Mouse (Mus musculus) myocyte (in vitro differentiated cells): Measurements from ENCODE around the gene Gsap. TPM values are rescaled to one million over a fixed set of nuclear protein-coding genes. Genes with fewer than 3 reads are reported as not detected.
"Not testable (repeated sequence)": the region's sequence is repeated elsewhere in the genome, so short reads cannot be mapped to it uniquely, and the experiment has no call there.

Experiments used
- H3K27me3 ChIP-seq: one replicate; pipeline ENCODE4 v1.6.1; 2011; ENCODE audit not compliant: control insufficient read depth, insufficient read depth, insufficient read length
- H3K36me3 ChIP-seq: one replicate; pipeline ENCODE4 v1.6.1; 2011; ENCODE audit not compliant: control insufficient read depth, insufficient read depth
- H3K4me2 ChIP-seq: one replicate; pipeline ENCODE4 v1.6.1; 2011; ENCODE audit warnings: low read depth, control low read depth
- H3K4me3 ChIP-seq: one replicate; pipeline ENCODE4 v1.5.1; 2011; ENCODE audit warnings: mild to moderate bottlenecking, control low read depth, moderate library complexity
- H3K79me2 ChIP-seq: one replicate; pipeline ENCODE4 v1.6.1; 2011; ENCODE audit not compliant: control insufficient read depth, insufficient read depth
- H3ac ChIP-seq: one replicate; pipeline ENCODE4 v1.6.1; 2011; ENCODE audit not compliant: control insufficient read depth, insufficient read length
- CEBPB ChIP-seq: IDR thresholded peaks from 2 replicates; pipeline ENCODE4 v1.6.1; 2011; ENCODE audit warnings: mild to moderate bottlenecking, moderate library complexity; ENCODE audit not compliant: poor library complexity, insufficient read depth, severe bottlenecking
- E2F4 ChIP-seq: IDR thresholded peaks from one replicate; pipeline ENCODE4 v1.6.1; 2011; ENCODE audit warnings: mild to moderate bottlenecking, control low read depth, moderate library complexity; ENCODE audit not compliant: insufficient read depth
- MAX ChIP-seq: IDR thresholded peaks from one replicate; pipeline ENCODE4 v1.6.1; 2011; ENCODE audit warnings: low read depth, mild to moderate bottlenecking, control low read depth
- MYOD1 ChIP-seq, 3 experiments: IDR thresholded peaks; one replicate each; pipeline ENCODE4 v1.6.1; 2011; ENCODE audit warnings: control low read depth in 2 of 3, low read depth in 2 of 3, mild to moderate bottlenecking in 2 of 3, moderate library complexity in 1 of 3; ENCODE audit not compliant: insufficient read length in 2 of 3, control insufficient read depth in 1 of 3
- MYOG ChIP-seq, 3 experiments: IDR thresholded peaks; one replicate each; pipeline ENCODE4 v1.6.1; 2011; ENCODE audit warnings: control low read depth in 2 of 3, low read depth in 2 of 3, mild to moderate bottlenecking in 2 of 3; ENCODE audit not compliant: insufficient read length in 2 of 3, control insufficient read depth in 1 of 3, insufficient read depth in 1 of 3
- POLR2A ChIP-seq: IDR thresholded peaks from one replicate; pipeline ENCODE4 v1.6.1; 2011; ENCODE audit warnings: low read depth, mild to moderate bottlenecking, control low read depth, moderate library complexity; ENCODE audit not compliant: insufficient read length
- POLR2AphosphoS2 ChIP-seq: IDR thresholded peaks from one replicate; pipeline ENCODE4 v1.6.1; 2011; ENCODE audit warnings: low read depth, control low read depth; ENCODE audit not compliant: insufficient read length
- REST ChIP-seq: IDR thresholded peaks from one replicate; pipeline ENCODE4 v1.6.1; 2011; ENCODE audit warnings: mild to moderate bottlenecking, control low read depth, moderate library complexity; ENCODE audit not compliant: insufficient read depth, insufficient read length
- SRF ChIP-seq: IDR thresholded peaks from one replicate; pipeline ENCODE4 v1.6.1; 2011; ENCODE audit warnings: low read depth; ENCODE audit not compliant: control insufficient read depth, insufficient read length
- TCF12 ChIP-seq: IDR thresholded peaks from one replicate; pipeline ENCODE4 v1.6.1; 2011; ENCODE audit warnings: mild to moderate bottlenecking, control low read depth; ENCODE audit not compliant: poor library complexity, insufficient read depth, severe bottlenecking
- TCF3 ChIP-seq: IDR thresholded peaks from one replicate; pipeline ENCODE4 v1.6.1; 2011; ENCODE audit warnings: low read depth, control low read depth; ENCODE audit not compliant: insufficient read length
- USF1 ChIP-seq: IDR thresholded peaks from one replicate; pipeline ENCODE4 v1.6.1; 2011; ENCODE audit warnings: low read depth, mild to moderate bottlenecking, control low read depth, moderate library complexity
- polyA plus RNA-seq: library from polyadenylated mRNA; unstranded; fragments of >200 nt; fragmentation: generic; extraction: Trizol; gene quantifications from one replicate; pipeline ENCODE4 v1.2.1, GENCODE M21; 2012; ENCODE audit warnings: missing spikeins

Gsap gene
- polyA plus RNA-seq, 1 experiment = 2.6 TPM

DNA sequence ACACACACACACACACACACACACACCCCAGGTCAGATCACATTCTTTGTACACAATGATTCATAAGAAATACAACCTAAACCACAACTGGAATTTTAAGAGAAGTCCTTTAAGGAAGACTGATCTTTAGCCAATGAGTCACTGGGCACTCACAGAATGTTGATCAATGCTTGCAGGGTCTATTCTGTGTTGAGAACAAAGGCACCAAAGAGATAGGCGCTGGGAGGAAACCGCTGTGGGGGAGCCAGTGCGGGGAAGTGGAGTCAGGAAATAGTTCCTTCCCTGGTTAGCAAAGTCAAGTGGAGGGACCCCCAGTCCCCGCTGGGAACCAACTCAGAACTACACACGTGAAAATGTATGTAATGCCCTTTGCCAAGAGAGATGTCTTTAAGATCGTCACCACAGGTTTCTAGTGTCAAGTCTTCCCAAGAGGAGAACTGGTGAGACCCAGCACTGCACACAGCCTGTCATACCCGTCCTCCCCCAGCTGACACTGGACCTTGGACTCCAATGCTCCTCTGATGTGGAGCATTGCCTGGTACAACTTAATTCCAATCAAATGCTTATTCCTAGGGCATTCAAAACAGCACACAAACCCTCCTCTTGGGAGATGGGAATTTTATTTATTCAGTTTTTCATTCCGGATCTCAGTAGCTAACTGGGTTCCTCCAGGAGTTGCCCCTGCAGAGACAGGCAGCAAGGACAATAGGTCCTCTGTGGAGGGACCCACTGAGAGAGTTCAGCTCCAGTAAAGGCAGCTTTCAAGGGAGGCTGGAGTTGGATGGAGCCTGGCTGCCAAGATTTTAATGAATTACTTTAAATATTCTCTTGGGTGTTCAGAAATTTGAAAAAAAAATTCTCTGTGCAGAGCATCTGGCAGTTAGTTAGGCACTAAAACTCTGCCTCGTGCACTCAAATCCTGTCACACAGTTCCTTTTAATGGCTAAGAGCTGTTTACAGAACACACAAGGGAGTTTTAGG is 10.6 kb upstream of the Gsap start:
- Histone ChIP-seq H3K27me3 (no peaks in the 10 kb centered on the region), H3K4me2 (peak overlapping the region; percentile 56), H3ac (no peak overlapping the region), H3K36me3 (no peaks in the 10 kb centered on the region), H3K4me3 (no peak overlapping the region), H3K79me2 (no peaks in the 10 kb centered on the region)
- TF ChIP-seq MYOD1 (IDR thresholded peaks at IDR 0.05; ENCODE audit: control insufficient read depth in 1 of 3, insufficient read length in 2 of 3, low read depth in 2 of 3) (no peak), USF1 (no peak), MYOG (IDR thresholded peaks at IDR 0.05; ENCODE audit: control insufficient read depth in 1 of 3, insufficient read depth in 1 of 3, insufficient read length in 2 of 3, low read depth in 2 of 3) (no peak), CEBPB (no peak), REST (no peak), POLR2AphosphoS2 (no peak), TCF3 (no peak), MAX (no peak)

GRCm38 (mm10) chr5:21179496-21179895 is 6.6 kb upstream of the Gsap start:
- Histone ChIP-seq H3K79me2 (no peaks in the 10 kb centered on the region), H3K4me2 (no peak overlapping the region), H3ac (no peak overlapping the region), H3K27me3 (no peaks in the 10 kb centered on the region), H3K4me3 (no peak overlapping the region), H3K36me3 (no peaks in the 10 kb centered on the region)
- TF ChIP-seq MYOG (IDR thresholded peaks at IDR 0.05; ENCODE audit: control insufficient read depth in 1 of 3, insufficient read depth in 1 of 3, insufficient read length in 2 of 3, low read depth in 2 of 3) (no peak), TCF3 (no peak), E2F4 (no peak), POLR2AphosphoS2 (no peak), TCF12 (no peak), SRF (no peak), REST (no peak), POLR2A (no peak), MYOD1 (IDR thresholded peaks at IDR 0.05; ENCODE audit: control insufficient read depth in 1 of 3, insufficient read length in 2 of 3, low read depth in 2 of 3) (no peak)

DNA sequence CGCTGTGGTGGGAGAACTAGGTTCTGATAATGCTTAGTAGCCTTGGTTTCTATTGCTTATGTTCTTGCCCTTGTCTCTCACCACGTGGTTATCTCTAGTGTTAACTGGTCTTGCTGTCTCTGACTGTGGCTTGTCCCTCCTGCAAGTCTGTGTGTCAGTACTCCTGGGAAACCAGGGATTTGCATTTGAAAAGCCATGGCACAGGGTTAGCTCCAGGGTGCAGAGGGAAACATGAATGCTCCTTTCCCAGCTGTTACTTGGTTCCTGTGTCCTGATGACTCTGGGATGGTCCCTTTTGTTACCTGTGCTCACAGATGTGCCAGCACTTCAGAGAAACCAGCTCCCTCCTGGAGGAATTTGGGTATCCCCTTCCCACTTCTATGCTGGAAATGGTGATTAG is 3.0 kb upstream of the Gsap start:
- not testable (repeated sequence) for H3K4me2 ChIP-seq, H3K79me2 ChIP-seq, H3K36me3 ChIP-seq, H3K4me3 ChIP-seq, H3ac ChIP-seq, H3K27me3 ChIP-seq

DNA sequence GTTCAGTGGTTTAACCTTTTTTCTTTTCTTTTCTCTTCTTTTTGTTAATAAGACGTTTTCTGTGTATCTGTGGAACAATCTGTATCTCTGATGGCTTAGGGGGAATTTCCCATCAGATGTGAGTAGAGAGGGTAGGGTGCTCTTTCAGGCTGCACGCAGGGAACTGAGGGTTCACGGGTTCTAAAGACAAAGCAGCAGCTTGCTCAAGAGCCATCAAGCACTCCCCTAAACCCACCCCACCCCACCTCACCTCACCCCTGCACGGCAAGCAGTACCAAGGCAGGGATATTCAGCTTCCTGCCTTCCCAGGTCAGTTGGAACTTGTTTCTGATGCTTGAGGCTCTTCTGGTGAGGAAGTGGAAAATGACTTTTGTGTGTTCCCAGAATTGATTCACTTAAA is 766 bp downstream of the Gsap start:
- no peaks in the 10 kb centered on the region for H3K36me3 ChIP-seq
- TF ChIP-seq E2F4 (no peak), TCF3 (no peak)
- peaks cover 8% of the 10 kb centered on the region for H3K79me2 ChIP-seq
- H3ac ChIP-seq = peak overlapping the region; percentile 50
- no peaks in the 10 kb centered on the region for H3K27me3 ChIP-seq
- H3K4me2 ChIP-seq = peak overlapping the region; percentile 78
- H3K4me3 ChIP-seq = peak overlapping the region; percentile 55

- peaks cover under 1% of the 10 kb centered on the region for H3K36me3 ChIP-seq
- H3K4me2 ChIP-seq = peak overlapping the region; percentile 78
- no peak overlapping the region for H3K4me3 ChIP-seq
- H3K79me2 ChIP-seq = peaks cover 8% of the 10 kb centered on the region
- TF ChIP-seq POLR2AphosphoS2 (no peak), USF1 (no peak), CEBPB (no peak), MYOD1 (IDR thresholded peaks at IDR 0.05; ENCODE audit: control insufficient read depth in 1 of 3, insufficient read length in 2 of 3, low read depth in 2 of 3) (no peak), REST (no peak), SRF (no peak), MYOG (IDR thresholded peaks at IDR 0.05; ENCODE audit: control insufficient read depth in 1 of 3, insufficient read depth in 1 of 3, insufficient read length in 2 of 3, low read depth in 2 of 3) (no peak), POLR2A (no peak), E2F4 (no peak), TCF3 (no peak), TCF12 (no peak), MAX (no peak)
- H3ac ChIP-seq = no peak overlapping the region
- H3K27me3 ChIP-seq = no peaks in the 10 kb centered on the region
Observed at GRCm38 (mm10) chr5:21188435-21188834, 2.4 kb downstream of the Gsap start.
